Mouse (Mus musculus): ENCODE data around the gene Tut7.

- TF ChIP-seq CTCF (IDR thresholded peaks at IDR 0.05; ENCODE audit: low read depth) (no peak), EP300 (IDR thresholded peaks at IDR 0.05; ENCODE audit: low read depth) (no peak)
These were observed 22.9 kb downstream of the Tut7 start for GRCm38 (mm10) chr13:59800077-59800476.

All from liver, embryonic 14.5 days (tissue).